Mouse (Mus musculus) frontal cortex, postnatal 25 days (tissue): ENCODE measurements around the gene B3gnt8.

Source experiments
- DNase-seq, 2 experiments: peaks; one replicate each; pipeline ENCODE4 v3.0.0; 2022; ENCODE audit warnings: low spot score in 2 of 2

B3gnt8 gene

GRCm38 (mm10) chr7:25657785-25658184 is 31.3 kb downstream of the B3gnt8 start:
- no peak for DNase-seq

DNA sequence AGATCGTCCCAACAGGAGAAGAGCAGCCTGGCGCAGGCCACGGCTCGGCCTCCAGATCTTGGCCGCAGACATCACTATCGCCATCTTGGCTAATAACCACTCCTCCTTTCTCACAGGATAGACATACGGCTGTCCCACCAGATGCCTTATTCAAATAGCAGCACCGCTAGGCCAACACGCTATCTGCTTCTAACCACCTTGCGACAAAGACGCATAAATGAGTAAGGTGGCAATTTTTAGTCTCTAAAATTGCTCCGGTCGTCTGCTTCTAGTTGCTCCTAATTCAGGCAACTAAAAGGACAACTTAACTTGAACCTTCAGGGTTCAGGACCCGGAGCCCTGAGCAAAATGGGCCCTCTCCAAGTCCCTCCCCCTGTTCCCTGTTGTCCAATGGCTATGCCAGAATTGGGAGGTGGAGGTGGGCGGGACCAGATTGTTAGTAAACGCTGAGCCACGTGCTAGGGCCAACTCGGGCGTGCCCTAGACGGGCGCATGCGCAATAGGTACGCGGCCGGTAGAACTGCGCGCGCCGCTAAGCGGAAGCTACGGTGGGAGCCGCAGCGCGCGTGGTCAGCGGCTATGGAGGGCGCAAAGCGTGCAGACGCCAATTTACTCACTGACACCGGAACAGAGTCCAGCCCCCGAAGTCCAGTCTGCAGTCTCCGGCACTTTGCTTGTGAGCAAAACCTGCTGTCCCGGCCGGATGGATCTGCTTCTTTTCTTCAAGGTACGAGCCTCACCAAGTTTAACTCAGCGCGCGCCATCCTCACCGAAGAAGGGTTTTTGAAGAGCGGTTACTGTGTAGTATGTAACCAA is 32.4 kb downstream of the B3gnt8 start, which contains the start of the genes Bckdha and Exosc5:
Gene Bckdha, minus strand, starts transcription at position 325 of the 816 bp plus-strand sequence.
Gene Exosc5, plus strand, starts transcription at position 508 of the 816 bp plus-strand sequence.
- DNase-seq, result peak; percentile 99

DNA sequence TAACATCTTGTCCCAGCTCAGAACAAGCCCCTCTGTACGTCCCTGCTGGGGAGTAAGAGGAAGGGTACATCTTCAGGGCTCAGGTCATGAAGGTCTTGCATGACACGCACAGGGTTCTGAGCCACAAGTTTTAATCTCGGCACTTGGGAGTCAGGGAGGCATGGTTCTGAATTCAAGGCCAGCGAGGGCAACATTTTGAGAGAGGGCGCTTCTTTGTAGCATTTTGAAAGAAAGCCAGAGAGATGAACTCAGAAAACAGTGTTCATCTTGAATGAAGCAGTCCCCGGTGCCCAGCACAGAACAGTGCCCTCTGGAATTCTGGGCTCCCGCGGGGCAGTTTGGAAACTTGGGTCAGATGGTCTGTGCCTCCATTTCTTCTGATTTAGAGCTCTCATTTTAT is 39.9 kb downstream of the B3gnt8 start:
- no peak for DNase-seq

GRCm38 (mm10) chr7:25669158-25669557 is 42.7 kb downstream of the B3gnt8 start:
- DNase-seq, result no peak

DNA sequence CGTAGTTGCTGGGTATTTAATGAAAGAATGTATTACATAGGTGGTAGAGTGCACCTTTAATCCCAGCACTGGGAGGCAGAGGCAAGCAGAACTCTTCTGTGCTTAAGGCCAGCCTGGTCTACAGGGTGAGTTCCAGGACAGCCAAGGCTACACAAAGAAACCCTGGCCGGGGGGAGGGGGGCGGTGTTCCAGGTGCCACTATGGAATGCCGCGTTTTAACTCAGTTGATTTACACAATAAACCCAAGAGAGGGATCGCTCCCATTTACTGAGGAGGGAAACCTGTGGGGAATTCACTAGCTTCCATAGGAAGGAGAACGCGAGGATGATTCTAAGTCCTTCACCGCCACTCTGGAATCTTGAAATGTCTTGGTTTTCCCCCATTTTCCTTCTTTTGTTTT is 43.2 kb downstream of the B3gnt8 start:
- no peak for DNase-seq

DNA sequence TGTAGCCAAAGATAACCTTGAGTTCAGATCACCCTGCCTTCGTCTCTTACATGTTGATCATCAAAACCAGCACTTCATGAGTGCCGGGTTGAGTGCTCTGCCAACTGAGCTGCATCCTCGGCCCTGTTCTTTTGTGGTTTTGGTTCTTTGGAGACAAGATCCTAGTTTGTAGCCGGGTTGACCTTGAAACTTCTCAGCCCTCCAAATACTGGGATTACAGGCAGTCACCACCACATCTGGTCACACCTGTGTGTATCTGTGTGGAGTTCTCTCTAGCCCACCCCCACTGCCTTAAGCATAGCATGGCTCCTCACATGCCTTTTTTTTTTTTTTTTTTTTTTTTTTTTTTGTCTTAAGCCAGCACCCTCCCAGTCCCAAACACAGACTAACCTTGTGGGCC is 43.6 kb downstream of the B3gnt8 start:
- no peak for DNase-seq

- no peak for DNase-seq
These were observed 45.2 kb downstream of the B3gnt8 start for GRCm38 (mm10) chr7:25671686-25672085.

- no peak for DNase-seq
These were observed 46.0 kb downstream of the B3gnt8 start for GRCm38 (mm10) chr7:25672442-25672841.

DNA sequence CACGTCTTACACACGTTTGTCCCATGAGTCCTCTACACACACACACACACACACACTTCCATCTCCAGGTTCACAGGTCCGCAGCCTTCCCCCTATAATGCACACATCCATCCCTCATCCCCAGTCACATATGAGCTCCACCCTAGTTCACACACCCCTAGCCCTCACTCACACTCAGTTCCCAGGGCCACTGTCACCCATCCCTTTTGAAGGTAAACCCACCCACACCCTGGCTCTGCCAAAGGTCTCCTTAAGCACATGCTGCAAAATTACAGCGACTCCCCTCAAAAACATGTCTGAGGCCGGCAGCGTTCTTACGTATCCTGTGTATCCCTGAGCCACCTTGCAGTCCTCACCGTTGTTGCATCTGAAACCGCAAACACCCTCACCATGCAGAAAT is 47.8 kb downstream of the B3gnt8 start:
- DNase-seq, result no peak

GRCm38 (mm10) chr7:25674719-25675300 is 48.4 kb downstream of the B3gnt8 start, which contains the start of gene Tmem91:
TSS of gene Tmem91 (minus strand) at chr7:25675166.
- no peak for DNase-seq

- DNase-seq, result no peak
These were observed 49.0 kb downstream of the B3gnt8 start for GRCm38 (mm10) chr7:25675405-25675804.

DNA sequence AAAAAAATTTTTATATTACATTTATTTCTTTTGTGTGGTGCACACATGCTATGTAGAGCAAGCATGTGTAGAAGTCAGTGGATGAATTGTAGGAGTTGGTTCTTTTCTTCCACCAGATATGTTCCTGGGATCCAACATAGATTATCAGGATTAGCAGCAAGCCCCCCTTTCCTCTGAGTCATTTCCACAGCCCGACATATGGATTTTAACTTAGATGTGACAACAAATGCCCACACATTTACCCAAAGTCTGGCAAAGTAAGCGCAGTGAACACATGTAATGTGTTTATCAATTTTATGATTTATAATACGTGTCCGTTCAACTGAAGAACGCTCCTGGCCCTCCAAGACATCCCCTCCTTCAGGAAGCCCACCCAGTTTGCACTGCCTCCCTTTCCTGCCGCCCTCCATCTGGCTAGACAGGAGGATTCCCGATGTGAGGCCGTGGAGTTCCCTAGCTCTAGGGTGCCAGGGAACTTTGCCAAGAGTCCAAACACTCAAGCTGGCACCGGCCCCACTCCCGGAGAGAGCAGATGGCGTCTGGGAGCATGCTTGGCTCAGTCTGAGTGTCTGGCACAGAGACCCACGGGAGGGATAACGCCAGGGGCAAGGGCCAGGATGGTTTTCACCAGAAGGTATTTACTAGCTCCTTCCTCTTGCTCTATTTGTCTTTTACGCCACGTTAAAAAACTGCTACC is 49.8 kb downstream of the B3gnt8 start:
- peak; percentile 84 to 87 for DNase-seq

GRCm38 (mm10) chr7:25677013-25677412 is 50.6 kb downstream of the B3gnt8 start:
- no peak for DNase-seq

GRCm38 (mm10) chr7:25679971-25680370 is 53.5 kb downstream of the B3gnt8 start:
- no peak for DNase-seq

DNA sequence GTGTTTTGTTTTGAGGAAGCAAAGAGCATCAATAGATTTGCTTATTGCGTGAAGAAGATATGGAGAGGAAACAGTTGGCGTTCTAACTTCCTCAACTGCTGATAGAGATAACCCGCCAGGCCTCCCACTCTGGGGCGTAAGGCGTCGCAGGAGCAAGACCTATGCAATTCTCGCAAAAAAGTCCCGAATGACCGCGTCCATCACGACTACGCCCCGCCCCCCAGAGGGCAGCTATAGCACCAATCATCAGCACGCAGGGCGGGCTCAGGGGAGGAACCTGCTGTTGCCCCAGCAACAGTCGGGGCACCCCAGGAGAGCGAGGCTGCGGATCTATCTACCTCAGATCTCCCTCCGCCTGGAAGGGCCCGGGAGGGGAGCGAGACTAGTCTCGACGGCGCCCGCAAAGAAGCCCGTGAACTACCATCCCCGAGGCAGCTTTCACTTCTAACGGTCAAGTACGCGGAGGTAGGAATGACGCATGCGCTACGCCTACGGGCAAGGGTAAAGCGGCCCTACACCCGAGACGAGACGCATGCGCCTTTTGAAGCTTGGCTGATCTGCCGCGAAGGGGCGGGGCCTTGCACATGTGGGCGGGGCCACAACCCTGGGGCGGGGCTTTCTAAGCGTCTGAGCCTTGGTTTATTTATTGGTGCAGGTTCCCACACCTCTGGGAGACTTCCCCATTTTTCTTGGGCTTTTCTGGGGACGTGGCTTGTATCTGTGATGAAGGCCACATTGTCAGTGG is 54.2 kb downstream of the B3gnt8 start, which contains the start of gene B9d2:
Gene B9d2, plus strand, starts transcription at position 267 of the 745 bp plus-strand sequence.
- DNase-seq, result peak; percentile 93 to 94

GRCm38 (mm10) chr7:25681341-25682231 is 55.1 kb downstream of the B3gnt8 start:
- no peak for DNase-seq

- no peak for DNase-seq
These were observed 57.2 kb downstream of the B3gnt8 start for GRCm38 (mm10) chr7:25683474-25684180.

- DNase-seq, result no peak
These were observed 58.2 kb downstream of the B3gnt8 start for GRCm38 (mm10) chr7:25684659-25685058.
